Comparison of ENCODE assay signal across 11 mouse cellular contexts in genomic region chr6:72369557-72369956, GRCm38 (mm10). TPM values are rescaled to one million over a fixed set of nuclear protein-coding genes. Genes with fewer than 3 reads are reported as not detected.
DNase-seq lines count a peak whose midpoint lies in the region; ATAC-seq and TF ChIP-seq lines count a peak whose summit lies in the region.
"Had no signal": no experiment of that assay in that cellular context is flagged by ENCODE, and none has a peak within 500 bp of the region (broad histone marks: within the 10 kb centered on the region; RNA-seq: fewer than 3 reads in every experiment).

No protein-coding gene starts in this region.

- H3K9me3 ChIP-seq in lung, embryonic 14.5 days (ENCODE audit: low read depth, low read length): no peaks in the 10 kb centered on the region
- no peaks in the 10 kb centered on the region for H3K9me3 ChIP-seq in heart, embryonic 12.5 days (replicated peaks)

- no peak overlapping the region for H3K4me2 ChIP-seq in lung, embryonic 14.5 days
- H3K4me2 ChIP-seq in heart, embryonic 12.5 days: no peak overlapping the region

- H3K27ac ChIP-seq in lung, embryonic 14.5 days (ENCODE audit: low read depth): 0 out of 2 replicates have a peak overlapping the region, but pooled peaks have one; percentile 12
- no peak overlapping the region for H3K27ac ChIP-seq in heart, embryonic 12.5 days (ENCODE audit: poor library complexity, severe bottlenecking)

- peaks cover 14% of the 10 kb centered on the region; the same call in 1 of the 2 replicates for H3K4me1 ChIP-seq in lung, embryonic 14.5 days (ENCODE audit: insufficient read depth)
- H3K4me1 ChIP-seq in heart, embryonic 12.5 days (replicated peaks): peaks cover 47% of the 10 kb centered on the region

- WGBS in lung, embryonic 14.5 days: 76% methylated on average over 4 of the region's 4 CpGs
- WGBS in heart, embryonic 12.5 days: 74% methylated on average over 4 of the region's 4 CpGs

- no peaks in the 10 kb centered on the region for H3K36me3 ChIP-seq in lung, embryonic 14.5 days (ENCODE audit: insufficient read depth)
- peaks cover 9% of the 10 kb centered on the region for H3K36me3 ChIP-seq in heart, embryonic 12.5 days

- no peak overlapping the region for H3K9ac ChIP-seq in lung, embryonic 14.5 days
- H3K9ac ChIP-seq in heart, embryonic 12.5 days: no peak overlapping the region

- no peaks in the 10 kb centered on the region for H3K27me3 ChIP-seq in lung, embryonic 14.5 days (ENCODE audit: insufficient read depth, low read length)
- no peaks in the 10 kb centered on the region for H3K27me3 ChIP-seq in heart, embryonic 12.5 days (replicated peaks)

- TF ChIP-seq CTCF in lung, embryonic 14.5 days (IDR thresholded peaks at IDR 0.05; ENCODE audit: low read depth): peak; percentile 51

- H3K4me3 ChIP-seq in lung, embryonic 14.5 days (ENCODE audit: low read depth, low read length): no peak overlapping the region
- no peak overlapping the region for H3K4me3 ChIP-seq in heart, embryonic 12.5 days

- ATAC-seq in lung, embryonic 14.5 days (ENCODE audit: insufficient read depth): no peak
- peak; percentile 51 for ATAC-seq in megakaryocyte progenitor cell, adult 5-6 weeks (replicated peaks; ENCODE audit: poor library complexity)
- no peak for ATAC-seq in heart, embryonic 12.5 days (ENCODE audit: insufficient number of reproducible peaks, low FRiP score)
- ATAC-seq: intestine, embryonic 16.5 days had no signal

- peak; percentile 83 for DNase-seq in heart, adult 11 months
- DNase-seq in heart, postnatal 4 days: no peak
- no peak for DNase-seq in lung, embryonic 14.5 days
- DNase-seq in lung, postnatal 36 days: no peak
- peak; percentile 63 for DNase-seq in ZHBTc4 (ENCODE audit: low read depth, low spot score)
- no peak for DNase-seq in adrenal gland, adult 8-10 months
- DNase-seq: cerebellum, postnatal 25 days had no signal

RNA-seq across cellular contexts. Expression of gene Rnf181, which starts 2.8 kb away (rescaled TPM):
- total RNA-seq in heart, postnatal 4 days (2021): 10 to 100 TPM; 41.1 to 42.4 TPM
- polyA plus RNA-seq in lung, embryonic 14.5 days (2014; fragmentation: Nextera tagmentation; extraction: Ambion mirVana): 105 and 116 TPM in 2 replicates
- total RNA-seq in megakaryocyte progenitor cell, adult 5-6 weeks (2015): 65.5 and 87.8 TPM in 2 replicates
- 51.4 and 53.7 TPM in 2 replicates for total RNA-seq in megakaryocyte progenitor cell, adult 5-6 weeks (2017)
- 100 to 1,000 TPM; 330 to 558 (median 451) TPM for total RNA-seq in adrenal gland, adult 8-10 months (2022)
- 90.0 and 92.9 TPM in 2 replicates for polyA plus RNA-seq in heart, embryonic 12.5 days (2016; fragmentation: Nextera tagmentation; extraction: Ambion mirVana)

RNA-seq across cellular contexts. Expression of gene Vamp5, which starts 10.7 kb away (rescaled TPM):
- 10 to 100 TPM; 33.4 to 36.0 TPM for total RNA-seq in heart, postnatal 4 days (2021)
- 31.0 and 31.2 TPM in 2 replicates for polyA plus RNA-seq in lung, embryonic 14.5 days (2014; fragmentation: Nextera tagmentation; extraction: Ambion mirVana)
- total RNA-seq in megakaryocyte progenitor cell, adult 5-6 weeks (2015): 39.1 and 70.3 TPM in 2 replicates
- 13.0 and 34.9 TPM in 2 replicates for total RNA-seq in megakaryocyte progenitor cell, adult 5-6 weeks (2017)
- total RNA-seq in adrenal gland, adult 8-10 months (2022): 10 to 100 TPM; 37.2 to 56.4 (median 40.4) TPM
- 48.3 and 52.1 TPM in 2 replicates for polyA plus RNA-seq in heart, embryonic 12.5 days (2016; fragmentation: Nextera tagmentation; extraction: Ambion mirVana)

RNA-seq across cellular contexts. Expression of gene Tmem150a, which starts 14.3 kb away (rescaled TPM):
- 10 to 100 TPM in 1 of 2 experiments, 1 to 10 TPM in 1; 9.8 to 12.3 TPM for total RNA-seq in heart, postnatal 4 days (2021)
- 10.3 and 10.4 TPM in 2 replicates for polyA plus RNA-seq in lung, embryonic 14.5 days (2014; fragmentation: Nextera tagmentation; extraction: Ambion mirVana)
- total RNA-seq in megakaryocyte progenitor cell, adult 5-6 weeks (2015): 1.1 and 1.2 TPM in 2 replicates
- 0.33 TPM in 1 of 2 replicates, not detected in the other for total RNA-seq in megakaryocyte progenitor cell, adult 5-6 weeks (2017)
- 10 to 100 TPM; 20.0 to 37.7 (median 28.2) TPM for total RNA-seq in adrenal gland, adult 8-10 months (2022)
- polyA plus RNA-seq in heart, embryonic 12.5 days (2016; fragmentation: Nextera tagmentation; extraction: Ambion mirVana): 13.3 and 13.5 TPM in 2 replicates
- total RNA-seq: monocyte, adult 5-6 weeks had no signal

RNA-seq across cellular contexts. Expression of gene Vamp8, which starts 20.9 kb away (rescaled TPM):
- 100 to 1,000 TPM; 105 to 121 TPM for total RNA-seq in heart, postnatal 4 days (2021)
- polyA plus RNA-seq in lung, embryonic 14.5 days (2014; fragmentation: Nextera tagmentation; extraction: Ambion mirVana): 132 and 137 TPM in 2 replicates
- 240 and 247 TPM in 2 replicates for total RNA-seq in megakaryocyte progenitor cell, adult 5-6 weeks (2015)
- total RNA-seq in megakaryocyte progenitor cell, adult 5-6 weeks (2017): 267 and 283 TPM in 2 replicates
- total RNA-seq in adrenal gland, adult 8-10 months (2022): 100 to 1,000 TPM; 142 to 179 (median 157) TPM
- 111 and 112 TPM in 2 replicates for polyA plus RNA-seq in heart, embryonic 12.5 days (2016; fragmentation: Nextera tagmentation; extraction: Ambion mirVana)

RNA-seq across cellular contexts. Expression of gene 0610030E20Rik, which starts 22.4 kb away (rescaled TPM):
- total RNA-seq in heart, postnatal 4 days (2021): 10 to 100 TPM; 12.7 to 13.0 TPM
- polyA plus RNA-seq in lung, embryonic 14.5 days (2014; fragmentation: Nextera tagmentation; extraction: Ambion mirVana): 25.5 and 29.7 TPM in 2 replicates
- 30.3 and 31.9 TPM in 2 replicates for total RNA-seq in megakaryocyte progenitor cell, adult 5-6 weeks (2015)
- total RNA-seq in megakaryocyte progenitor cell, adult 5-6 weeks (2017): 23.0 and 24.7 TPM in 2 replicates
- total RNA-seq in adrenal gland, adult 8-10 months (2022): 10 to 100 TPM; 23.9 to 36.8 (median 29.1) TPM
- 17.2 and 19.9 TPM in 2 replicates for polyA plus RNA-seq in heart, embryonic 12.5 days (2016; fragmentation: Nextera tagmentation; extraction: Ambion mirVana)

Comparison
In these comparisons a context has a peak if more than half of its experiments do, and no peak if none do; other contexts are left out.
1. DNase-seq: peak in heart, adult 11 months (single experiment) and ZHBTc4 (single experiment); none in heart, postnatal 4 days (single experiment), lung, embryonic 14.5 days (single experiment), lung, postnatal 36 days (single experiment) and adrenal gland, adult 8-10 months (single experiment).
2. RNA of gene Tmem150a, which starts 14.3 kb away (total RNA-seq): 20.0 to 37.7 TPM in adrenal gland, adult 8-10 months and 9.8 to 12.3 TPM in heart, postnatal 4 days; 0.33 to 1.2 TPM in megakaryocyte progenitor cell, adult 5-6 weeks; every median in the first group is over 4 times any median in the second.